Mouse (Mus musculus): ENCODE data around the gene Adamts5. TPM values are rescaled to one million over a fixed set of nuclear protein-coding genes. Genes with fewer than 3 reads are reported as not detected.
A peak's percentile ranks its signal among the peaks of the same experiment; 100 is the strongest.

The Adamts5 gene
- polyA plus RNA-seq (2015; fragmentation: Nextera tagmentation; extraction: Ambion mirVana): 1.8 and 1.9 TPM in 2 replicates

DNA sequence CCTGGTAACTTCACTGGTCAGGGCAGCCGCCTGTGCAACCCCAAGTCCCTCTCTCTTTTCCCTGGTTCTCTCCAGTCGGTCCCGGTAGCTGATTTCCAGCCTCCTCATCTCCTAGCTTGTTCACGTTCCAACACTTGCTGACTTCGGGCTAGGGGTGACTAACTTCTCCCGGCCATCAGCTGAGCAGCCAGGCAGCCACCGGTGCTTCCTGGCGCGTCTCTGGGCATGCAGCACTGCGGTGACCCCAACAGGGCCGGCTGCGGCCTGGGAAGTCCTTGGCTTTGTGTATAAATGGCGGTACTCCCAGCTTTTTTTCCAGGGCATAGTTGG, at the start of gene Adamts5:
TSS of gene Adamts5 (minus strand) at position 248 of the 330 bp plus-strand sequence.
- peak within 1 kb of the TSS; percentile 97 for H3K4me2 ChIP-seq (replicated peaks)
- peak within 1 kb of the TSS; percentile 49 for H3K4me3 ChIP-seq
- no peaks in the 10 kb centered on the region for H3K36me3 ChIP-seq
- WGBS: 10% methylated on average over 13 of the region's 13 CpGs
- H3K27ac ChIP-seq (replicated peaks): peak within 1 kb of the TSS; percentile 49
- H3K4me1 ChIP-seq: peaks cover 18% of the 10 kb centered on the region
- H3K9ac ChIP-seq (replicated peaks): peak within 1 kb of the TSS; percentile 56
- ATAC-seq (replicated peaks): no peak
- H3K9me3 ChIP-seq: no peaks in the 10 kb centered on the region
- H3K27me3 ChIP-seq: 0 out of 2 replicates have a peak, but pooled peaks cover 7% of the 10 kb centered on the region

DNA sequence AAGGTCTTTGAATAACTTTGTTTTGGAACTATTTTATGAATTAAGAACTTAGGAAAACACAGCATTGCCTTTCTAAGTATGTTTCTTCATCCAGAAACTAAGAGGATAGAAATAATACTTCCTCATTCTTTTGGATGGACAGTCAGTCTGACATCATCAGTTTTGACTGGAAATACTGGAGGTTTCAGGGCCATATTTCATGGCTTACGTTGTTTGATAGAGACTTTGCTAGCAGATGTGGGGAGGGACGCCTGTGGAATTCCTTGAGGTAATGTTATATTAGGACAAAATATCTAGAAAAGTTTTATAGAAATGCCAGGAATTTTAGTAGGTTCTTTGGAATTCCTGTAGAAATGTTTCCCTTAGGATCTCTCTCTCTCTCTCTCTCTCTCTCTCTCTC, 48.7 kb upstream of the Adamts5 start:
- Histone ChIP-seq H3K4me1 (no peaks in the 10 kb centered on the region), H3K27ac (replicated peaks) (no peak overlapping the region), H3K4me2 (replicated peaks) (no peak overlapping the region), H3K9ac (replicated peaks) (no peak overlapping the region), H3K27me3 (no peaks in the 10 kb centered on the region), H3K9me3 (no peaks in the 10 kb centered on the region), H3K36me3 (no peaks in the 10 kb centered on the region), H3K4me3 (no peak overlapping the region)
- 91% methylated on average over 2 of the region's 2 CpGs for WGBS
- no peak for ATAC-seq (replicated peaks)

DNA sequence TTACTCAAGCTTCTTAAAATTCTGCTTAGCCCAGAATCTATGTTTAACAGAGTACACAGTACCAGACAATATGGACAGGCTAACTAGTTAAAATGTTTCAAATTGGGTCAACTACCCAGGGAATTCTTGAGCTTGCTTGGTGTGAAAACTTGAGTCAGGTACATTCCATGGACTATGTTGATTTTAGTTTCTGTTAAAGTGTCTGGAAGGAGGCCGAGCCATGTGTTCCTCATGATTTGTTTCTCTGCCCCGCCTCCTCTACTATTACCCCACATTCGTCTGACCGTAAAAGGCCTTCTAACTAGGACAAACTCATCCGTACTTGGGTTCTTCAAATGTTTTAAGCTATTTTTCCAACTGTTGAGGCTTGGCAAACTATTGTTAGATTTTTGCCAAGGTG, 24.4 kb upstream of the Adamts5 start:
- Histone ChIP-seq H3K4me2 (replicated peaks) (no peak overlapping the region), H3K4me1 (no peaks in the 10 kb centered on the region), H3K9ac (replicated peaks) (no peak overlapping the region), H3K9me3 (no peaks in the 10 kb centered on the region), H3K27me3 (no peaks in the 10 kb centered on the region), H3K27ac (replicated peaks) (no peak overlapping the region), H3K4me3 (no peak overlapping the region), H3K36me3 (no peaks in the 10 kb centered on the region)
- 92% methylated on average over 5 of the region's 5 CpGs for WGBS
- no peak for ATAC-seq (replicated peaks)

DNA sequence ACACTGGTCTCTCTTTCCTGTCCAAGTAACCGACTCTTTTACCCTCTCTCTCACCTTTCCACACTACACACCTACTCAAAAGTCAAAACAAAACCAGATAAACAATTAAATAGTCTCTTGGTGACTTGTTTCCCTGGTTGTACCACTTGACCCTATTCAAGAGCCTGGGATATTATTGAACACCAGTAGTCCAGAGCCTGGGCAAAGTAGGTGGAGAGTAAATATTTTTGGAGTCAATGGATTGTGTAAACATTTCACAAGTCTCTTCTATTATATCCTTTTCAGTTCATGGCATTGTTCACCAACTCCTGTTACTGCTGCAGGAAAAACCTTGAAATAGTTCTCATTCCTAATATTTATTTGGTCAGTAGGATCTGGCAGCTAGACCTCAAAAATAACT, 20.8 kb upstream of the Adamts5 start:
- H3K27ac ChIP-seq (replicated peaks): no peak overlapping the region
- H3K27me3 ChIP-seq: no peaks in the 10 kb centered on the region
- H3K36me3 ChIP-seq: no peaks in the 10 kb centered on the region
- WGBS: 83% methylated on average over 1 of the region's 1 CpGs
- H3K4me2 ChIP-seq (replicated peaks): no peak overlapping the region
- H3K9me3 ChIP-seq: no peaks in the 10 kb centered on the region
- H3K4me1 ChIP-seq: no peaks in the 10 kb centered on the region
- H3K9ac ChIP-seq (replicated peaks): no peak overlapping the region
- no peak overlapping the region for H3K4me3 ChIP-seq
- no peak for ATAC-seq (replicated peaks)

DNA sequence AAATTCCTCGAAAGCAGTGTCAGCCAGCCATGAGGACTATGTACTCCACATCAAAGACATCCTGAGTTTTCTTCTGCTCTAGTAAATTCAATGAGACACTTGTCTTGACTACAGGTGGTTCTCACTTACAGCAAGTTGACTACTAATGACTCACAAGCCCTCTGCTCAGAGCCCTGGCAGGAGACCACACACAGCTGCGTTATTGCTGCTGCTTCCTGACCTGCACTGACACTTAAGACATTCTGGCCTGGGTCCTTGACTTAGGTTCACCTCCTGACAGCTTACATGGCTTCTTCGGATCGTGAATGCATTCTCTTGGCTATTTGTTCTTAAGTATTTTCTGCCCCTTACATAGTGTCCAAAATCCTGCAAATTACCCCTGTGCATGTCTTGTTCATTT, 18.5 kb upstream of the Adamts5 start:
- WGBS: 87% methylated on average over 4 of the region's 4 CpGs
- Histone ChIP-seq H3K27ac (replicated peaks) (no peak overlapping the region), H3K36me3 (no peaks in the 10 kb centered on the region), H3K27me3 (no peaks in the 10 kb centered on the region), H3K9me3 (no peaks in the 10 kb centered on the region), H3K4me1 (no peaks in the 10 kb centered on the region), H3K4me3 (no peak overlapping the region), H3K9ac (replicated peaks) (no peak overlapping the region), H3K4me2 (replicated peaks) (no peak overlapping the region)
- ATAC-seq (replicated peaks): no peak

DNA sequence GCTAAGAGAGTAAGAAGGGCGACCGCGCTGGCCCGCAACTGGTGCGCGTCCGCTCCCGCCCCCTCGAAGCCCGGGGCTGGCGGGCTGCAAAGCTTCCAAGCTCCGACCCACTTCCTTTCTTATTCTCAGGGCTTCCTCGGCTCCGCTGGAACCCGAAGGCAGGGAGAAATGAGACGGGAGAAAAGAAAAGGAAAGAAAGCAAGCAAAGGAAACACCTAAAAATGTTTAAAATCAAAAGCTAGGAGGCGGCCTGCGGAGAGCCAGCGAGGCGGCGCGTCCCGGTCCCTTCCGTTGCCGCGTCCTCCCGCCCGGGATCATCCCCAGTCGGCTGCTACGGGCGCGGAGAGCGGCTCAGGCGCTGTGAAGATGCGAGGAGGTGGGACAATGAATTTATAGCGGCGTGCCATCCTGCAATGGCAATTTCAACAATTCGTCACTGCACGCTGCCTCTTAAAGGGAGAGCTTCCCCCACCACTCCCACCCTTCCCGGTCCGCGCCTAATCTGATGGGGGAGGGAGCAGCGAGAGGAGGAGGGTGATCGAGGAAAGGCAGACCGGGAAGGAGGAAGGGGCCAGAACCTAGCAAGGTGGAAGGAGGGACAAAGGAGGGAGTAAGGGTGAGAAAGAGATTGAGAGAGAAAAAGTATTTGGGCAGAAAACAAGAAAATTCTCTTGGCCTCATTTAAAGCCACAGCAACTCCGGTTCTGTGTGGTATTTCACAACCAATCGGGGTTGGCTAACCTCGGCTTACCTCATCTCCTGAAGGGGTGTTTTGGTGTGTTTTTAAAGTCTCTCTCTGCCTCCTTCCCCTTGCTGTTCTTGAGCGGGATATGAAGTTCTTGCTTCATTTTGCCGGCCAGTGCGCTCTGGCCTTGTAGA, 687 bp downstream of the Adamts5 start:
- H3K27ac ChIP-seq (replicated peaks): peak overlapping the region; percentile 49
- under 1% methylated on average over 51 of the region's 51 CpGs for WGBS
- H3K4me1 ChIP-seq: peaks cover 18% of the 10 kb centered on the region
- peak overlapping the region; percentile 49 for H3K4me3 ChIP-seq
- peak overlapping the region; percentile 97 for H3K4me2 ChIP-seq (replicated peaks)
- no peaks in the 10 kb centered on the region for H3K9me3 ChIP-seq
- 0 out of 2 replicates have a peak, but pooled peaks cover 7% of the 10 kb centered on the region for H3K27me3 ChIP-seq
- H3K9ac ChIP-seq (replicated peaks): peak overlapping the region; percentile 56
- peak; percentile 78 for ATAC-seq (replicated peaks)
- no peaks in the 10 kb centered on the region for H3K36me3 ChIP-seq

DNA sequence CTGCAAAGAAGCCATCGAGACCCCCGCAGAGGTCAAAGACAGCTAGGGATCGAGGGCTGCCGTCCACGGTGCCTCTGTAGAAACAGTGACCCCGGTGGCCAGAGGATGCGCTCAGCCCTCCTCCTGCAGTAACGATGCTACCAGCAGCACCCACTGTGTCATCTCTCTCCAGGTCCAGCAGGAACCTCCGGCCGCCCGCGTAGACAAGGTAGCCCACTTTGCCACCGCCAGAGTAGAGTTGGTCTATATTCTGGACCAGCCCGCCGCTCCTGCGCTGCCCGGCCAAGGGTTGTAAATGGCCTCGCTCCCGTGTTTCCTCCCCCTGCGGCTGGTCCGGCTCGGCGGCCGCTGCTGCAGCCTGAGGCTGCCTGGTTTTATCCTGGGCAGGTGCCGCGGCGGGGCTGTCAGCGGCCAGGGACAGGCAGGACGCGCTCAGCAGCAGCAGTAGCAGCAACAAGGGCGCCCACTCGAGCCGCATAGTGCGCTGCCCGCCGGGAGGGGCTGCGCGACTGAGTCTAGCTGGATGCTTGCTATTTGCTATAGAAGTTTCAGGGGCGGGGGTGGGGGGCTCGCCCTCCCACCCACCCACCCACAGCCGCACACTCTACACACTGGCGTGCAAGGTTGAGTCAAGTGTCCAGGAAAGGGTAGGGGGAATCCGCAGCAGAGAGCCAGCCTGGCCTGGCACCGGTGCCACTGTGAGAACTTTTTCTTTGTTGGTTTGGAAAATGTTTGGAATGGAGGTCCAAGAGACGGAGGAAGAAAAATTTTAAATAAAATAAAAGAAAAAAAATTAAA, 1.6 kb downstream of the Adamts5 start:
- H3K4me3 ChIP-seq: peak overlapping the region; percentile 49
- H3K4me1 ChIP-seq: peaks cover 18% of the 10 kb centered on the region
- H3K4me2 ChIP-seq (replicated peaks): peak overlapping the region; percentile 97
- no peaks in the 10 kb centered on the region for H3K9me3 ChIP-seq
- 0 out of 2 replicates have a peak, but pooled peaks cover 7% of the 10 kb centered on the region for H3K27me3 ChIP-seq
- H3K36me3 ChIP-seq: no peaks in the 10 kb centered on the region
- no peak overlapping the region for H3K27ac ChIP-seq (replicated peaks)
- WGBS: under 1% methylated on average over 45 of the region's 45 CpGs
- peak overlapping the region; percentile 56 for H3K9ac ChIP-seq (replicated peaks)
- peak; percentile 68 for ATAC-seq (replicated peaks)

DNA sequence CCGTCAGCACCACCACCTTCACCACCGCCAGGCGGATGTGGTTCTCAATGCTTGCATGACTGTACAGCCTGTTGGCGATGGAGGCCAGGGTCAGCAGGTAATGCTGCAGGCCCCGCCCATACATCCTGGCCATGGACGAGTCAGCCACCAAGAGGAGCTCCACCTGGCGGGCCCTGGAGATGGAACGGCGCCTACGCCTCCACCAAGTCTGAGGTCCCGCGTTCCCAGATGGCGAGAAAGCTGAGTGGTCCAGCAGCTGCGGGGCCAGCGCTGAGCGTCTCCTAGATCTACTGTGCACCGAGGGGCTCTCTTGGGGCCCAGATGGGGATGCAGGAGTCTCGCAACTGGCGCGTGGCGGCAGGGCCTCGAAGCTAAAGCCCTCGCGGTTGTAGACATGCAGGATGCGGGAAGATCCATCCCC, 2.3 kb downstream of the Adamts5 start:
- Histone ChIP-seq H3K9me3 (no peaks in the 10 kb centered on the region), H3K36me3 (no peaks in the 10 kb centered on the region), H3K4me3 (peak overlapping the region; percentile 49), H3K27me3 (0 out of 2 replicates have a peak, but pooled peaks cover 7% of the 10 kb centered on the region), H3K4me1 (peaks cover 18% of the 10 kb centered on the region), H3K4me2 (replicated peaks) (peak overlapping the region; percentile 97), H3K9ac (replicated peaks) (peak overlapping the region; percentile 56), H3K27ac (replicated peaks) (no peak overlapping the region)
- WGBS: 20% methylated on average over 25 of the region's 25 CpGs
- ATAC-seq (replicated peaks): peak; percentile 24

DNA sequence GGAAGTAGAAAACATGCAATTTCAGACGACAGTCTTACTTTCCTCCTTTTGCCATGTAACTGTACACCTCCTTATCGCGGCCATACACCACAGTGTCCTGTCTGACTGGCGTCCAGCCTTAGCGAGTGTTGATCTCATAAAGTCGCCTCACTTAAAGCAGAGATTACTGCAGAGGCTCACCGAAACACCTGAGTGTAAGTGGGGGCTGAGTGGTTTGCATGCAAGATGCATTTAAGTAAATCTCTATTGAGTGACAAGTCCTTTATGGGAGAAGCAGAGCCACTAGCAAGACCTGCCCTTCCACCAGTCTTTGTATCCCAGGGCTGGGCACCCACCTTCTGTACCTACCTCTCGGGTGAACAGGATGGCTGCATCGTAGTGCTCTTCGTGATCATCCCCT, 2.8 kb downstream of the Adamts5 start:
- H3K9ac ChIP-seq (replicated peaks): no peak overlapping the region
- H3K27me3 ChIP-seq: 0 out of 2 replicates have a peak, but pooled peaks cover 7% of the 10 kb centered on the region
- no peak overlapping the region for H3K27ac ChIP-seq (replicated peaks)
- peaks cover 18% of the 10 kb centered on the region for H3K4me1 ChIP-seq
- peak overlapping the region; percentile 49; the same call in 1 of the 2 replicates for H3K4me3 ChIP-seq
- WGBS: 90% methylated on average over 10 of the region's 10 CpGs
- H3K36me3 ChIP-seq: no peaks in the 10 kb centered on the region
- no peak for ATAC-seq (replicated peaks)
- peak overlapping the region; percentile 97 for H3K4me2 ChIP-seq (replicated peaks)
- no peaks in the 10 kb centered on the region for H3K9me3 ChIP-seq

DNA sequence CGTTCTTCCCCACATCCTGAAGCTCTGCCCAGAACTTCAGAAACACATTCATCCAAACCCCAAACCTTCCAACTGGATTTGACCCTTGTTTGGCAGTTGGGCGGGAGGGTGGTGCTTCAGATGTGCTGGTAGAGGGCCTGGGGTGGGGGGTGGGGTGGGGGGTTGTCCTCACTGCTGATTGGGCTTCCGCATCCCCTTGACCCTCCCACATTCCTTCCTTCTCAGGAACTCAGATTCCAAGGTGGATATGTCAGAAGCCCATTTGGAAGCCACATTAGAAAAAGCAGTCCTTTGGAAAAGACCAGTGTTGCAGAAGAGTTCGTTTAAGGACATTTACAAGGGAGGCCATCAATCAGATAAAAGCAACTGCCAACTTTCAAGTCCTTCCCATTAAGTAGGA, 3.2 kb downstream of the Adamts5 start:
- ATAC-seq (replicated peaks): no peak
- 0 out of 2 replicates have a peak overlapping the region, but pooled peaks have one; percentile 97 for H3K4me2 ChIP-seq (replicated peaks)
- peaks cover 18% of the 10 kb centered on the region for H3K4me1 ChIP-seq
- no peaks in the 10 kb centered on the region for H3K36me3 ChIP-seq
- WGBS: 77% methylated on average over 4 of the region's 4 CpGs
- 0 out of 2 replicates have a peak, but pooled peaks cover 7% of the 10 kb centered on the region for H3K27me3 ChIP-seq
- H3K4me3 ChIP-seq: no peak overlapping the region
- H3K27ac ChIP-seq (replicated peaks): no peak overlapping the region
- H3K9ac ChIP-seq (replicated peaks): no peak overlapping the region
- H3K9me3 ChIP-seq: no peaks in the 10 kb centered on the region

DNA sequence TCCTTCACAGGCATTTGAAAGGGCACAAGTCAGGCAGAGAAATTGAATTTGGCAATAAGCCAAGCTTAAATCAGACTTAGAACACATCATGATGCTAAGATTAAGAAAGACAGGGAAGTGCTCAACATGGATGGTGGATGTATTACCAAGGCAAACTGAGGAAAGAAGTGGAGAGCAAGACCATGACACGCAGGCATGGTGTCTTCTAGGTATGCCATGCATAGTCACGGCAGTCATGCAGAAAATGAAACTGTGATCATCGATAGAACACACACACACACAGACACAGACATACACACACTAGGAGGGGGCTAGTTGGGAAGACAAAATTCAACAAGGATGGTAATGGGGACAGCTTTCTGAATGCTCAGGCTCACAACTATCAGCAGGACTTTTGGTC, 3.8 kb downstream of the Adamts5 start:
- Histone ChIP-seq H3K4me3 (no peak overlapping the region), H3K9me3 (no peaks in the 10 kb centered on the region), H3K4me1 (peaks cover 18% of the 10 kb centered on the region), H3K4me2 (replicated peaks) (no peak overlapping the region), H3K27ac (replicated peaks) (no peak overlapping the region), H3K36me3 (no peaks in the 10 kb centered on the region), H3K27me3 (0 out of 2 replicates have a peak, but pooled peaks cover 7% of the 10 kb centered on the region), H3K9ac (replicated peaks) (no peak overlapping the region)
- no peak for ATAC-seq (replicated peaks)
- 91% methylated on average over 3 of the region's 3 CpGs for WGBS

DNA sequence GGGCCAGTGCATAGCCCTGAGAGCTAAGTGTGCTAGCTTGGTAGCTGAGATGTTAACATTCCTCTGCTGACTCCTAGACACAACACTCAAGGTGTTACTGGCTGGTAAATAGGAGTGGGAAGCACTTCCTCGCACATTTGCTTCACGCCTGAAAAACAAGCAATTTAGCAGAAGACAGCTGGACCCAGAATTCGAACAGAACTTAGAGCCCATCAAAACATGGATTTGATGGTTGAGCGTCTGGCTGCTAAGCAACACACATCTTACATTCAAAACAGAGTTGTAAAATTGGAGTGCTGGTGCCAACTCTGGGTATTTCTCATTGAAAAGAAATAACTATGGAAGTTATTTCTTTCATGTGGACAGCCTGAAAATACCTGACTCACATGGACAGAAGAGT, 5.7 kb downstream of the Adamts5 start:
- Histone ChIP-seq H3K9ac (replicated peaks) (no peak overlapping the region), H3K4me2 (replicated peaks) (no peak overlapping the region), H3K4me3 (no peak overlapping the region), H3K27me3 (peaks cover 4% of the 10 kb centered on the region; the same call in 1 of the 2 replicates), H3K4me1 (peaks cover 14% of the 10 kb centered on the region), H3K27ac (replicated peaks) (no peak overlapping the region), H3K36me3 (no peaks in the 10 kb centered on the region), H3K9me3 (no peaks in the 10 kb centered on the region)
- no peak for ATAC-seq (replicated peaks)
- WGBS: 60% methylated on average over 4 of the region's 4 CpGs

Data from forebrain, embryonic 15.5 days (tissue).